Mouse (Mus musculus) megakaryocyte, embryonic 14.5 days (primary cell): ENCODE measurements around the gene Bloc1s3.

Experiments used
- FLI1 ChIP-seq: IDR thresholded peaks from 2 replicates; pipeline ENCODE4 v1.6.1; 2012; ENCODE audit warnings: low read length, inconsistent platforms, mixed read lengths
- GATA1 ChIP-seq: IDR thresholded peaks from 3 replicates; pipeline ENCODE4 v1.6.1; 2012; ENCODE audit warnings: mixed read lengths, low read length, inconsistent platforms, borderline replicate concordance

DNA sequence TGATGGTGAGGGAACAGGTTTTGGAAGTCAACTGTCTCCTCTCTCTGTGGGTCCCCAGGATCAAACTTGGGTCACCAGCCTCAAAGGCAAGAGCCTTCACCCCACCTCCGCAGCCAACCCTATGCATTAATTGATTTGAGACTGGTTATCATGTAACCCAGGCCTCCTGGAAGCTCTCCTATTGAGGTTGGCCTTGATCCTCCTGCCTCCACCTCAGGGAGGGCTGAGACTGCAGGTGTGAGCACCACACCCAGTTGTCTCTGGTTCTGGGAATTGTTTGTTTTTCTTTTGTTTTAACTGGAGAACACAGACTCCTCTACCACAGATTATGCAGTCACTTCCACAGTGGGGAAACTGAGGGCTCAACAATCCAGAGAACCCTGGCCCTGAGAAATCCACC, 47.7 kb downstream of the Bloc1s3 start:
- TF ChIP-seq GATA1: no peak
- no peak for TF ChIP-seq FLI1
